In the genomic region with DNA sequence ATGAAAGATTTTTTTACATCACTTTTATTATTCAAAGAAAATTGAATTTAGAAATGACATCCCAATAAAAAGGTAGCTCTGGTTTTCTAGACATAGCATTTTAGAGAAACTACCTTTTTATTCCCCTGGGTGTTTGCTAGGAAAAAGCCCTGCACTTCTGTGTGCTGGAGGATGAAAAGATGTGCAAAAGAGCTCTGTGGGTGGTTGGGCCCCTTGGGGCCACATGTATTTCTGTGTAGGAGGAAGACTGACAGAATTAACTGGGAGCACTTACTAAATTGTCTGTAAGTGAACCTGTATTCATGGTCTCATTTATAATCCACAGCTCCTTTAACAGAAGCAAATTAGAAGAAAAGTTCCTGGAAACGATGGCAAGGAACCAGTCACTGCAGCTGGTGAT, we compare ENCODE assay signal across 31 mouse cellular contexts.
A peak's percentile ranks its signal among the peaks of the same experiment; 100 is the strongest.
DNase-seq lines count a peak whose midpoint lies in the region; ATAC-seq and TF ChIP-seq lines count a peak whose summit lies in the region.
"Had no signal": no experiment of that assay in that cellular context is flagged by ENCODE, and none has a peak within 500 bp of the region (broad histone marks: within the 10 kb centered on the region; RNA-seq: fewer than 3 reads in every experiment).

No protein-coding gene starts in this region.

- no peaks in the 10 kb centered on the region for H3K27me3 ChIP-seq in forebrain, postnatal 0 days (ENCODE audit: insufficient read depth, low read length)
- H3K27me3 ChIP-seq in forebrain, embryonic 12.5 days: no peaks in the 10 kb centered on the region
- H3K27me3 ChIP-seq in CH12.LX (replicated peaks): no peaks in the 10 kb centered on the region
- H3K27me3 ChIP-seq in liver, embryonic 12.5 days (replicated peaks): no peaks in the 10 kb centered on the region
- H3K27me3 ChIP-seq: embryonic facial prominence, embryonic 13.5 days; heart, embryonic 12.5 days; limb, embryonic 12.5 days; megakaryocyte, embryonic 14.5 days; midbrain, embryonic 13.5 days; neural tube, embryonic 13.5 days had no signal

- no peak for TF ChIP-seq POLR2A in CH12.LX (IDR thresholded peaks at IDR 0.05; ENCODE audit: low read depth, low read length)
- no peak for TF ChIP-seq POLR2A in lung, adult 2 months (IDR thresholded peaks at IDR 0.05; ENCODE audit: borderline replicate concordance, extremely low read depth, low read depth, low read length)

- in situ Hi-C loops in CH12.LX (cut with MboI; ENCODE audit: low pct_ligation_motif_present, low pct_unique_long_range_greater_than_20kb, low sequenced_read_pairs): no loop called here

- ATAC-seq in forebrain, postnatal 0 days: no peak; the same call in 1 of the 2 replicates
- ATAC-seq in forebrain, embryonic 12.5 days (ENCODE audit: low FRiP score): no peak
- ATAC-seq in liver, embryonic 12.5 days: no peak
- ATAC-seq: hindbrain, postnatal 0 days; intestine, embryonic 16.5 days; midbrain, embryonic 13.5 days had no signal

- intact Hi-C loops in left cerebral cortex, postnatal 14 days (cut with DNase I): no loop called here
- intact Hi-C loops in left cerebral cortex, postnatal 4 days (cut with DNase I): no loop called here

- H3K4me3 ChIP-seq in forebrain, postnatal 0 days (ENCODE audit: low read depth, low read length): no peak overlapping the region
- no peak overlapping the region for H3K4me3 ChIP-seq in forebrain, embryonic 12.5 days (replicated peaks)
- H3K4me3 ChIP-seq in CH12.LX (replicated peaks in 1 of 3; ENCODE audit: low read depth in 2 of 3, low read length in 2 of 3, poor library complexity in 1 of 3): no peak overlapping the region
- H3K4me3 ChIP-seq in liver, embryonic 12.5 days: no peak overlapping the region
- no peak overlapping the region for H3K4me3 ChIP-seq in lung, adult 2 months (replicated peaks; ENCODE audit: extremely low read depth, low read depth, low read length)
- H3K4me3 ChIP-seq: embryonic facial prominence, embryonic 13.5 days; erythroblast, embryonic 14.5 days; heart, embryonic 12.5 days; limb, embryonic 12.5 days; megakaryocyte, embryonic 14.5 days; midbrain, embryonic 13.5 days; myocyte; neural tube, embryonic 13.5 days had no signal

- no peaks in the 10 kb centered on the region for H3K36me3 ChIP-seq in forebrain, postnatal 0 days (ENCODE audit: insufficient read depth)
- H3K36me3 ChIP-seq in forebrain, embryonic 12.5 days (replicated peaks): no peaks in the 10 kb centered on the region
- H3K36me3 ChIP-seq in CH12.LX (replicated peaks in 1 of 2; ENCODE audit: control insufficient read depth in 1 of 2, insufficient read depth in 1 of 2, low read length in 1 of 2): peaks cover 0 to 15% of the 10 kb centered on the region in 2 experiments
- no peaks in the 10 kb centered on the region for H3K36me3 ChIP-seq in liver, embryonic 12.5 days
- H3K36me3 ChIP-seq: heart, embryonic 12.5 days; limb, embryonic 12.5 days; midbrain, embryonic 13.5 days; neural tube, embryonic 13.5 days had no signal

- 0 out of 2 replicates have a peak overlapping the region, but pooled peaks have one; percentile 4 for H3K27ac ChIP-seq in forebrain, postnatal 0 days (ENCODE audit: low read depth, low read length)
- H3K27ac ChIP-seq in forebrain, embryonic 12.5 days: no peak overlapping the region
- 0 out of 2 replicates have a peak overlapping the region, but pooled peaks have one; percentile 23 for H3K27ac ChIP-seq in CH12.LX (ENCODE audit: insufficient read depth, low read depth)
- no peak overlapping the region for H3K27ac ChIP-seq in liver, embryonic 12.5 days
- H3K27ac ChIP-seq: embryonic facial prominence, embryonic 13.5 days; hindbrain, postnatal 0 days; limb, embryonic 12.5 days; midbrain, embryonic 13.5 days; neural tube, embryonic 13.5 days had no signal

- no peak for TF ChIP-seq CTCF in forebrain, postnatal 0 days (IDR thresholded peaks at IDR 0.05; ENCODE audit: low read depth)
- no peak for TF ChIP-seq CTCF in CH12.LX (conservative IDR thresholded peaks at IDR 0.05 in 1 of 2, IDR thresholded peaks at IDR 0.05 in 1 of 2; ENCODE audit: low read depth in 2 of 2, low read length in 2 of 2)
- TF ChIP-seq CTCF in lung, adult 2 months (IDR thresholded peaks at IDR 0.05; ENCODE audit: insufficient read depth, low read length): no peak

- no peaks in the 10 kb centered on the region for H3K79me2 ChIP-seq in CH12.LX (replicated peaks; ENCODE audit: control insufficient read depth, extremely low read depth, insufficient read depth, poor library complexity, severe bottlenecking)

- 21% methylated on average over 1 of the region's 1 CpGs for WGBS in forebrain, postnatal 0 days
- WGBS in forebrain, embryonic 12.5 days: 59% methylated on average over 1 of the region's 1 CpGs
- WGBS in liver, embryonic 12.5 days (ENCODE audit: insufficient replicate concordance): 76% methylated on average over 1 of the region's 1 CpGs
- 91% methylated on average over 1 of the region's 1 CpGs for WGBS in lung, adult 2 months

- DNase-seq in forebrain, postnatal 0 days: no peak
- peak; percentile 8 to 32 for DNase-seq in left cerebral cortex, postnatal 14 days (ENCODE audit: low spot score in 2 of 2)
- DNase-seq in left cerebral cortex, postnatal 4 days: no peak
- DNase-seq in CH12.LX (ENCODE audit: extremely low read depth): peak; percentile 67
- DNase-seq in frontal cortex, postnatal 36 days (ENCODE audit: low spot score in 2 of 2): peak; percentile 15 to 51
- DNase-seq in lung, adult 2 months: no peak
- DNase-seq: adrenal gland, adult 2 months; cerebellum, adult 2 months; cerebellum, postnatal 25 days; embryo, embryonic 11 days; gastrocnemius, postnatal 14 days; heart, adult 18-20 months; heart, postnatal 14 days; kidney, adult 9 months; kidney, postnatal 14 days; layer of hippocampus, postnatal 36 days; lung, adult 18-20 months; lung, postnatal 36 days had no signal

- dilution Hi-C loops in CH12.LX (cut with MboI; ENCODE audit: extremely low pct_ligation_motif_present, extremely low pct_unique_long_range_greater_than_20kb, low sequenced_read_pairs): no loop called here

- H3K9me3 ChIP-seq in forebrain, postnatal 0 days (ENCODE audit: low read length): no peaks in the 10 kb centered on the region
- H3K9me3 ChIP-seq in forebrain, embryonic 12.5 days: no peaks in the 10 kb centered on the region
- no peaks in the 10 kb centered on the region for H3K9me3 ChIP-seq in CH12.LX (replicated peaks; ENCODE audit: low read length)
- no peaks in the 10 kb centered on the region for H3K9me3 ChIP-seq in liver, embryonic 12.5 days (replicated peaks)
- H3K9me3 ChIP-seq: embryonic facial prominence, embryonic 13.5 days; heart, embryonic 12.5 days; limb, embryonic 12.5 days; megakaryocyte, embryonic 14.5 days; midbrain, embryonic 13.5 days; neural tube, embryonic 13.5 days had no signal

- TF ChIP-seq RAD21 in CH12.LX (IDR thresholded peaks at IDR 0.05; ENCODE audit: low read depth, low read length): no peak

- H3K4me2 ChIP-seq in forebrain, postnatal 0 days (ENCODE audit: low read depth): no peak overlapping the region
- no peak overlapping the region for H3K4me2 ChIP-seq in forebrain, embryonic 12.5 days
- H3K4me2 ChIP-seq in CH12.LX (ENCODE audit: insufficient read depth, low read depth, poor library complexity, severe bottlenecking): no peak overlapping the region
- no peak overlapping the region for H3K4me2 ChIP-seq in liver, embryonic 12.5 days
- H3K4me2 ChIP-seq: embryonic facial prominence, embryonic 13.5 days; heart, embryonic 12.5 days; limb, embryonic 12.5 days; liver, embryonic 11.5 days; midbrain, embryonic 13.5 days; neural tube, embryonic 13.5 days had no signal

- H3K9ac ChIP-seq in forebrain, postnatal 0 days: no peak overlapping the region
- H3K9ac ChIP-seq in forebrain, embryonic 12.5 days: no peak overlapping the region
- no peak overlapping the region for H3K9ac ChIP-seq in CH12.LX (ENCODE audit: insufficient read depth, low read depth)
- no peak overlapping the region for H3K9ac ChIP-seq in liver, embryonic 12.5 days
- H3K9ac ChIP-seq: embryonic facial prominence, embryonic 13.5 days; heart, embryonic 12.5 days; limb, embryonic 12.5 days; midbrain, embryonic 13.5 days; neural tube, embryonic 13.5 days had no signal

- no peaks in the 10 kb centered on the region for H3K4me1 ChIP-seq in forebrain, postnatal 0 days (ENCODE audit: insufficient read depth)
- H3K4me1 ChIP-seq in forebrain, embryonic 12.5 days: no peaks in the 10 kb centered on the region
- H3K4me1 ChIP-seq in CH12.LX (ENCODE audit: control insufficient read depth in 1 of 2, insufficient read depth in 2 of 2): peaks cover 7 to 45% of the 10 kb centered on the region in 2 experiments
- peaks cover 6% of the 10 kb centered on the region for H3K4me1 ChIP-seq in liver, embryonic 12.5 days
- H3K4me1 ChIP-seq in lung, adult 2 months (ENCODE audit: control insufficient read depth, insufficient read depth, low read length): peaks cover 2% of the 10 kb centered on the region; the same call in 1 of the 2 replicates
- H3K4me1 ChIP-seq: embryonic facial prominence, embryonic 13.5 days; limb, embryonic 12.5 days; midbrain, embryonic 13.5 days; neural tube, embryonic 13.5 days had no signal

- TF ChIP-seq EP300 in CH12.LX (IDR thresholded peaks at IDR 0.05; ENCODE audit: low read length): peak; percentile 71

TF ChIP-seq in CH12.LX, 34 proteins besides CTCF, POLR2A, EP300 and RAD21 (continues in another document):
- TF ChIP-seq POLR2AphosphoS2 (IDR thresholded peaks at IDR 0.05; ENCODE audit: low read depth, low read length) (no peak), BHLHE40 (IDR thresholded peaks at IDR 0.05; ENCODE audit: low read depth, low read length) (no peak), KAT2A (IDR thresholded peaks at IDR 0.05; ENCODE audit: insufficient replicate concordance, low read length) (no peak), SIN3A (IDR thresholded peaks at IDR 0.05; ENCODE audit: low read length) (0 out of 2 replicates have a peak, but pooled peaks have one; percentile 39), MAX (IDR thresholded peaks at IDR 0.05; ENCODE audit: low read length) (no peak), MXI1 (IDR thresholded peaks at IDR 0.05; ENCODE audit: low read depth, low read length) (no peak), TBP (conservative IDR thresholded peaks at IDR 0.05; ENCODE audit: low read depth, low read length) (no peak), ELF1 (IDR thresholded peaks at IDR 0.05; ENCODE audit: low read depth, low read length) (no peak), RCOR1 (conservative IDR thresholded peaks at IDR 0.05; ENCODE audit: low read depth, low read length) (no peak), HCFC1 (IDR thresholded peaks at IDR 0.05; ENCODE audit: low read depth, low read length) (no peak), JUND (conservative IDR thresholded peaks at IDR 0.05; ENCODE audit: low read depth, low read length) (no peak), ETS1 (conservative IDR thresholded peaks at IDR 0.05; ENCODE audit: low read depth, low read length) (peak; percentile 24; the same call in 1 of the 2 replicates), CHD2 (IDR thresholded peaks at IDR 0.05; ENCODE audit: low read length) (no peak), ZKSCAN1 (IDR thresholded peaks at IDR 0.05; ENCODE audit: borderline replicate concordance, low read depth, low read length) (no peak), NELFE (IDR thresholded peaks at IDR 0.05; ENCODE audit: low read depth, low read length) (no peak), MYC (IDR thresholded peaks at IDR 0.05; ENCODE audit: low read depth, low read length) (0 out of 2 replicates have a peak, but pooled peaks have one; percentile 40)

Comparison
In these comparisons a context has a peak if more than half of its experiments do, and no peak if none do; other contexts are left out.
1. DNase-seq: peak in left cerebral cortex, postnatal 14 days (2 of 2), CH12.LX (single experiment) and frontal cortex, postnatal 36 days (2 of 2); none in forebrain, postnatal 0 days (single experiment), left cerebral cortex, postnatal 4 days (single experiment) and lung, adult 2 months (single experiment).
2. H3K27ac ChIP-seq: peak in forebrain, postnatal 0 days (single experiment) and CH12.LX (single experiment); none in forebrain, embryonic 12.5 days (single experiment) and liver, embryonic 12.5 days (single experiment).